Mouse (Mus musculus) megakaryocyte, embryonic 14.5 days (primary cell): ENCODE data around the gene Cep170.

ENCODE experiments used
- FLI1 ChIP-seq: IDR thresholded peaks from 2 replicates; pipeline ENCODE4 v1.6.1; 2012; ENCODE audit warnings: low read length, inconsistent platforms, mixed read lengths
- GATA1 ChIP-seq: IDR thresholded peaks from 3 replicates; pipeline ENCODE4 v1.6.1; 2012; ENCODE audit warnings: mixed read lengths, low read length, inconsistent platforms, borderline replicate concordance

DNA sequence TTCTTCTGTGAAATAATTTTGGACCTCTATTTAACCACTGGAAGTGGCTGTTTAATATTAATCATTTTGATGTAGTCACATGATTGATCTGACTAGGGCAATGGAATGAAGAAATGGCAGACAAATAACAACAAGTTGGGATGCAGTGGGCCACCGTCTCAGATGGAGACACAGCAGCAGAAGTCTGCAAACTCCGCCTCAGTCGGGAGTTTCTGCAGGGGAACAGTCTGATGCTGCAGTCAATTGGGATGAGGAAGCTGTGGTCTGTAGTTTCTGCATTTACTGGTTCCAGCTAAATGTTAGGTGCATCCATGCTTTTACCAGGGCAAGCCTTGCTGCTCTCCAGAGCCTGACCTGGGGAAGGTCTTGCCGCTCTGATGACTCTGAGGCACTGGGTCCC, 2.9 kb upstream of the Cep170 start:
- no peak for TF ChIP-seq GATA1
- no peak for TF ChIP-seq FLI1
